Mouse (Mus musculus): ENCODE data around the gene Hist1h2bg. TPM values are rescaled to one million over a fixed set of nuclear protein-coding genes. Genes with fewer than 3 reads are reported as not detected.
A peak's percentile ranks its signal among the peaks of the same experiment; 100 is the strongest.
"Not testable (repeated sequence)": the region's sequence is repeated elsewhere in the genome, so short reads cannot be mapped to it uniquely, and the experiment has no call there.

Gene Hist1h2bg
- polyA plus RNA-seq, 1 experiment from 2014 or later, result 6.0 TPM

DNA sequence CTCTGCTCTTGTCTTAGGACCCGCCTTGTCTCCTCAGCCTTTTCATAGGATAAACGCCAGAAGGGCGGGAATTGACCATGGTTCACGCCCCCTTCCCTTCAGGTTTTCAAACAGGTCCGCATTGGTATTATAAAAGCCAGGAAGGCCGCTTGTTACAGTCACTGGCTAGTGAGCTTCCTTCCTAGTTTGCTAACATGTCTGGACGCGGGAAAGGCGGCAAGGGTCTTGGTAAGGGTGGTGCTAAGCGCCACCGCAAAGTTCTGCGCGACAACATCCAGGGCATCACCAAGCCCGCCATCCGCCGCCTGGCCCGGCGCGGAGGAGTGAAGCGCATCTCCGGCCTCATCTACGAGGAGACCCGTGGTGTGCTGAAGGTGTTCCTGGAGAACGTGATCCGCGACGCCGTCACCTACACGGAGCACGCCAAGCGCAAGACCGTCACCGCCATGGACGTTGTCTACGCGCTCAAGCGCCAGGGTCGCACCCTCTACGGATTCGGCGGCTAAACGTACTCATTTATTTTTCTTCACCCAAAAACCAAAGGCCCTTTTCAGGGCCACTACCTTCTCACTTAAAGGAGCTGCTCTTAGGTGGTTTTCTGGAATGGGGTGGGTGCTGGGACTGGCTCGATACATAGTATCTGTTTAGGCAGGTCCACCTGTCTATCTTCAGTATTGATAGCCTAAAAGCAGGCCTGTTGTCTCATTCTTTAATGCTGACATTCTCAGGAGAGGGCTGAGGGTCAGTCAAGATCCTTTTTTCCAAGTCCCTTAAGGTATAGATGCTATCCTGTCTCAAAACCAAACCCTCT, 10.4 kb downstream of the Hist1h2bg start, which contains the start of gene Hist1h4d:
Hist1h4d (plus strand) TSS at position 191 of the 811 bp plus-strand sequence.
- peak within 1 kb of the TSS; percentile 66 for H3K4me2 ChIP-seq
- peak within 1 kb of the TSS; percentile 81 for H3K27ac ChIP-seq
- peak; percentile 88 for ATAC-seq (ENCODE audit: insufficient number of reproducible peaks, low FRiP score, low TSS enrichment, low read depth)
- H3K4me3 ChIP-seq, result peak within 1 kb of the TSS; percentile 49
- H3K9me3 ChIP-seq, result no peaks in the 10 kb centered on the region
- H3K27me3 ChIP-seq, result no peaks in the 10 kb centered on the region
- under 1% methylated on average over 43 of the region's 43 CpGs for WGBS
- peaks cover 26% of the 10 kb centered on the region for H3K4me1 ChIP-seq
- peak within 1 kb of the TSS; percentile 37 for H3K9ac ChIP-seq
- H3K36me3 ChIP-seq, result no peaks in the 10 kb centered on the region

DNA sequence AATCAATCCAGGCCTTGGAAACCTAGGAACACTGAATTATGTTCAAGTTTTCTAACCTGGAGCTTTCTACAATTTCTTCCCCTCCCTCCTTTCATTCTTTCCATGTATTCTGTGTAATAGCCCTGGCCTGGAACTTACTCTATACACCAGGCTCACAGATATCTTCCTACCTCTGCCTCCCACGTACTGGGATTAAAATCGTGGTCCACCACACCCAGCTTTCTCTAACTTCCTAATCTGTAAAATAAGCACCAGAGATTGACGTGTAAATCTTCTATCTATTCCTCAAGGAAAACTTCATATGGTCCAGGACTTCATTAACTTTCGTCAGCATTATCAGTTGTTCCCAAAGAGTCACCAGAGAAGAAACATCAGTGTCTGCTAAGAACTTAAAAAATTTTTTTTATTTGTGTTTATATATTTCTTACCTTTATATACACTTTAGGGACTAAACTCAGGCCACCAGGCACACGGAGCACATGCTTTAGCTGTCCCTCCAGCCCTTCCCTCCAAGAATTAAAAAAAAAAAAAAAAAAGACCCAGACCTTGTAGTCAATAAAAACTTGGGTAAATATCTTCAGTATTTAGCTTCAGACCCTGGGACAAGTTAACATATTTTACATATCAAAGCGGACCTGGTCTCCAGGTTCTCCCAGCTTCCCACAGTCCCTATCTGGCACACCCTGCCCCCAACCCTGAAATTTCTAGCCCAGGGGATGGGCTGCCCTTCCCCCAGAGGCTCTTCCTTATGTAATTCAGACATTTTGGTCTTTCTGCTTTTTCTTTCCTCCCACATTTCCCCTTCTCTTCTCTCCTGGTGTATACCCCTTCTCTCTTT, 11.2 kb downstream of the Hist1h2bg start:
- peak overlapping the region; percentile 37 for H3K9ac ChIP-seq
- H3K4me3 ChIP-seq, result peak overlapping the region; percentile 49
- H3K27me3 ChIP-seq, result no peaks in the 10 kb centered on the region
- H3K27ac ChIP-seq, result peak overlapping the region; percentile 81
- H3K4me1 ChIP-seq, result peaks cover 22% of the 10 kb centered on the region
- no peaks in the 10 kb centered on the region for H3K36me3 ChIP-seq
- no peaks in the 10 kb centered on the region for H3K9me3 ChIP-seq
- peak overlapping the region; percentile 66 for H3K4me2 ChIP-seq
- ATAC-seq (ENCODE audit: insufficient number of reproducible peaks, low FRiP score, low TSS enrichment, low read depth), result no peak
- WGBS, result 7% methylated on average over 6 of the region's 6 CpGs

DNA sequence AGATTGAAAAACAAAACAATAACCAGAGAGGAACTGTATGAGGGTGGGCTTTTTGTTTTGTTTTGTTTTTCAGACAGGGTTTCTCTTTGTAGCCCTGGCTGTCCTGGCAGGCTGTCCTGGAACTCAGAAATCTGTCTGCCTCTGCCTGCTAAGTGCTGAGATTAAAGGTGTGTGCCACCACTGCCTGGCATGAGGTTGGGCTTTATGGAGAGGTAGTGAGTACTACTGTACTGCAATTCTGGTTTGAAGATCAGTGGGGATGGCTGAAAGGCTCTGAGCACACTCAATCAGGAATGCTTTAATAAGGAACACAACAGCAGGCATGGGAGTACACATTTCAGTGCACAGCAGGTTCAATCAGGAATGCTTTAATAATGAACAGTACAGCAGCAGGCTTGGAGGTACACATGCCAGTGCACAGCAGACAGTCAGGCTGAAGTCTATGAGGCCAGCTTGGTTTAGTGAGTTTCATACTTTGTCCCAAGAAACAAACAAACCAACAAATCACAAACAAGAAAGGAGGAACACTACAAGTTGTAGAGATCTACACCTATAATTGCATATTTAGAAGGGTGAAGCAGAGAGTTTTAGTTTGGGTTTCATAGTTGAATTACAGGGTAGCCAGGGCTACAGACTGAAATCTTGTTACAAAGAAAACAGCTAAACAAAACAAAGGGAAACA, 12.3 kb downstream of the Hist1h2bg start:
- Histone ChIP-seq H3K4me3 (no peak overlapping the region), H3K27me3 (no peaks in the 10 kb centered on the region), H3K4me1 (peaks cover 22% of the 10 kb centered on the region), H3K9ac (no peak overlapping the region), H3K9me3 (no peaks in the 10 kb centered on the region), H3K27ac (peak overlapping the region; percentile 81), H3K36me3 (no peaks in the 10 kb centered on the region), H3K4me2 (no peak overlapping the region)
- ATAC-seq (ENCODE audit: insufficient number of reproducible peaks, low FRiP score, low TSS enrichment, low read depth), result no peak

DNA sequence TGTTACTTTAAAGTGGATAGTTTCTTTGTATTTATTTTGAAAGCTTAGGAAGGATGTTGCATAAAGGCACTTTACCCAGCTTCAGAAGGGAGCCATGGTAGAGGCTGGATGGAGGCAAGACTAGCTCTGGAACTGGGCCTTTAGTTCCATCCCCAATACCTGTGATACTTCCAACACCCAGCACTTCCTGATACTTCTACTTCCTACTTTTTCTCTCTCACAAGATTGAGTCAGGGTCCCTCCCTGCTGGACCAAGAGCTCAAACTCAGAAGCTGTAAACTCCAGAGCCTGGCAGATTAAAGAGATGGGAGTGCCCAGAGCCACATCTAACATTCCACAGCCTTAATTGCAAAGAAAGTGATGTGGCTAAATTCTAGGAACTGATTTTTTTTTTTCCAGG, 13.1 kb downstream of the Hist1h2bg start:
- Histone ChIP-seq H3K9me3 (no peaks in the 10 kb centered on the region), H3K4me3 (peak overlapping the region; percentile 46), H3K4me1 (peaks cover 22% of the 10 kb centered on the region), H3K27ac (peak overlapping the region; percentile 95), H3K27me3 (no peaks in the 10 kb centered on the region), H3K4me2 (peak overlapping the region; percentile 70), H3K36me3 (no peaks in the 10 kb centered on the region), H3K9ac (no peak overlapping the region)
- no peak for ATAC-seq (ENCODE audit: insufficient number of reproducible peaks, low FRiP score, low TSS enrichment, low read depth)

DNA sequence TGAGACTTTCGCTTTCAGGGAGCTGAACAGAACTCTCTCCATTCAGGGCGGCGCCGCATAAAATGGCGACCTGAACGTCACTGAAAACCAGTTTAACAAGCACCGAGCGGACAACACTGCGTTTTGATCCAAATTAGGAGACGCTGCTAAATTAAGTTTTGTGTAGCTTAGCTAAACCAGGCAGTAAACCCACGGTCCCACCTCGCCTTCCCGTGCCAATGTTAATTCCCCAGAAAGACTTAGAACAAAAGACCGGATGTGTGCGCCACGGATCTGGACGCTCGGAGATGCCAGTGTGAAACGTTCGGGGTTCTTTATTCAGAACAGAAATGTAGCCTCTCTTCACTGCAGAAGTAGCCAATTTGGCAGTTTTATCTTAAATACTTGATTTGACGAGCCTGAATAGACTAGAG, 13.8 kb downstream of the Hist1h2bg start:
- H3K9me3 ChIP-seq, result no peaks in the 10 kb centered on the region
- no peak for ATAC-seq (ENCODE audit: insufficient number of reproducible peaks, low FRiP score, low TSS enrichment, low read depth)
- no peaks in the 10 kb centered on the region for H3K36me3 ChIP-seq
- under 1% methylated on average over 21 of the region's 21 CpGs for WGBS
- peaks cover 22% of the 10 kb centered on the region for H3K4me1 ChIP-seq
- H3K27ac ChIP-seq, result peak overlapping the region; percentile 95
- peak overlapping the region; percentile 46 for H3K4me3 ChIP-seq
- peak overlapping the region; percentile 70 for H3K4me2 ChIP-seq
- H3K9ac ChIP-seq, result peak overlapping the region; percentile 55
- H3K27me3 ChIP-seq, result no peaks in the 10 kb centered on the region

DNA sequence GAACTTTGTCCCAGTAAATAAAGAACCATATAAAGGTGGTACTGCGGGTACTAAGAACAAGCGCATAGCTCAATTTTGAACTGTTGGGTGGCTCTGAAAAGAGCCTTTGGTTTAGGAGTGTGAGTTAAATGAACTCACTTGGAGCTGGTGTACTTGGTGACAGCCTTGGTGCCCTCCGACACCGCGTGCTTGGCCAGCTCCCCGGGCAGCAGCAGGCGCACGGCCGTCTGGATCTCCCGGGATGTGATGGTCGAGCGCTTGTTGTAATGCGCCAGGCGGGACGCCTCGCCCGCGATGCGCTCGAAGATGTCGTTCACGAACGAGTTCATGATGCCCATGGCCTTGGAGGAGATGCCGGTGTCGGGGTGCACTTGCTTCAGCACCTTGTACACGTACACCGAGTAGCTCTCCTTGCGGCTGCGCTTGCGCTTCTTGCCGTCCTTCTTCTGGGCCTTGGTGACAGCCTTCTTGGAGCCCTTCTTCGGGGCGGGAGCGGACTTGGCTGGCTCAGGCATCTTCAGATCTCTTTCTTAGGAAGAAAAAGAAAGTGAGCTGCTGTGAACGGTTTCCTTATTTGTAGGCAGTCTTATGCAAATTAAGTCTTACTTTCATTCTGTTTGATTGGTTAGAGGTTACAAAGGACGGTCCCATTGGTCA, 14.4 kb downstream of the Hist1h2bg start:
- H3K36me3 ChIP-seq, H3K27me3 ChIP-seq, H3K9me3 ChIP-seq: not testable (repeated sequence)
- ATAC-seq (ENCODE audit: insufficient number of reproducible peaks, low FRiP score, low TSS enrichment, low read depth), result peak; percentile 80
- peak overlapping the region; percentile 70 for H3K4me2 ChIP-seq
- WGBS, result under 1% methylated on average over 30 of the region's 36 CpGs
- peaks cover 22% of the 10 kb centered on the region for H3K4me1 ChIP-seq
- peak overlapping the region; percentile 95 for H3K27ac ChIP-seq
- H3K9ac ChIP-seq, result peak overlapping the region; percentile 55
- H3K4me3 ChIP-seq, result peak overlapping the region; percentile 46

DNA sequence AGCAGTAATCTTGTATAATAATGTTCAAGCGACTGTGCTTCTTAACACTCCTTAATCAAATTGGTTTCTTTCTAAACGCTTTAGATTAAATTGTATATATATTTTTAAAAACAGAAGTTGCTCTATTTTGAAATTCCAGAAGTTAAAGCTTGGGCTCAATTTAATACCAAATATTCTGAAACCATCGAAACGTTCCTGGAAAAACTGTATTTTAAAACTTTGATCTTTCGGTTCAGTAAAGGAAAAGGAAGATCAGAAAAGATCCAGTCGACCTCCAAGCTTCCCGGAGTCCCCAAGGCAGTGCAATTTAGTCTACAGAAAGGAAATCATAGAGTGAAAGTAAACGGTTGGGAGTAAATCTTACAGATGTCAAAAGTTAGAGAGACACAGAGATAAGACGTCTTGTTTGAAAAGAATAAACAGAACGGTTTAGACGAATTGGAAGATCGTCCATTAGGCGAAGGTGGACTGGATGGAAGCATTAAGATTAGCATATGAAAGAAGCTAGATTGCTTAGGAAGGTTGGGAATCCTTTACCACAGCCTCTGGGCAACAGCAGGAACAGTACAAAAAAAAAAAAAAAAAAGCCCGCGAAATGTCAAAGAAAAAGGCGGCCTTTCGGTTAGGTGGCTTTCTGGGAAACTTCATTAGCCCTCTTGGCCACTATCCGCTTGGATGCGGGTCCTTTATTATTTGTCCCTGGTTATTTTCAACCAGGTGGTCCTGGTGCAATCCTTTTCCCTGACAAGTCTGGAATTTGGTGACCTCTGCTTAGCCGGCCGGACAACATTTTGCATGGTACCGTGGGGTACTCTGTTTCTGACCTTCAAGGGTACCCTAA, 15.1 kb downstream of the Hist1h2bg start:
- no peaks in the 10 kb centered on the region for H3K9me3 ChIP-seq
- no peak for ATAC-seq (ENCODE audit: insufficient number of reproducible peaks, low FRiP score, low TSS enrichment, low read depth)
- peak overlapping the region; percentile 46 for H3K4me3 ChIP-seq
- H3K36me3 ChIP-seq, result no peaks in the 10 kb centered on the region
- H3K27me3 ChIP-seq, result no peaks in the 10 kb centered on the region
- peak overlapping the region; percentile 91 for H3K27ac ChIP-seq
- 0 out of 2 replicates have a peak overlapping the region, but pooled peaks have one; percentile 26 for H3K9ac ChIP-seq
- H3K4me2 ChIP-seq, result peak overlapping the region; percentile 70
- peaks cover 22% of the 10 kb centered on the region for H3K4me1 ChIP-seq
- WGBS, result under 1% methylated on average over 22 of the region's 22 CpGs

DNA sequence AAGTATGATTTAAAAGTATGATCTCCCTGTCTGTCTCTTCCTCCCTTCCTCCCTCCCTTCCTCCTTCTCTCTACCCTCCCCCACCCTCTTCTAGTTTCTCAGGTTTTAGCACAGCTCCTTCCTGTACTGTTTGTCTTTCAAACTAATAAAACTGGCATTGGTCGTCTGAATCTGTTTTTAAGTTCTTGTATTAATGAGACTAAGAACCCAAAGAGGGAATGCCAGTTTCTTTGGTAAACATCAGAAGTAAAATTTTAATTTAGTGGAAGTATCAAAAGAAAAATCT, 15.7 kb downstream of the Hist1h2bg start:
- no peaks in the 10 kb centered on the region for H3K27me3 ChIP-seq
- WGBS, result 3% methylated on average over 1 of the region's 1 CpGs
- peaks cover 20% of the 10 kb centered on the region for H3K4me1 ChIP-seq
- peak overlapping the region; percentile 46 for H3K4me3 ChIP-seq
- H3K4me2 ChIP-seq, result peak overlapping the region; percentile 70
- peak overlapping the region; percentile 91 for H3K27ac ChIP-seq
- ATAC-seq (ENCODE audit: insufficient number of reproducible peaks, low FRiP score, low TSS enrichment, low read depth), result no peak
- H3K9ac ChIP-seq, result no peak overlapping the region
- no peaks in the 10 kb centered on the region for H3K36me3 ChIP-seq
- no peaks in the 10 kb centered on the region for H3K9me3 ChIP-seq

DNA sequence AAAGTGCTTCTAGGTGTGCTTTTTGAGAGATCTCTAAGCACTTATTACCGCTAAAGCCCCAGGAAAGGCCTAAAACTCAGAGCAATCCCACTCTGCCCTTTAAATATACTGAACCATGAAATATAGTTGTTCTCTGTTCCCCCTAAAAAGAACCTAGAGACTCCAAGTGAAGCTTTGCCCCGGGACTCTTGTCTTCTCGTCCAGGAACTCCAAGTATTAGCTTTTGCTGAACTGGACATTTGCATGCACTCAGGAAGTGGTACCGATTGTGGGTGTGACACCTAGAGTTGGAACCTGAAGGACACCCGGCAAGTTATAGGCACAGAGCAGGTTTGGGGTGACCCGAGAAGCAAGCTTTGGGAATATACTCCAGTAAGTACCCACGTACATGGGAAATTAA, 20.0 kb downstream of the Hist1h2bg start:
- Histone ChIP-seq H3K9ac (no peak overlapping the region), H3K27ac (no peak overlapping the region), H3K4me2 (no peak overlapping the region), H3K36me3 (no peaks in the 10 kb centered on the region), H3K27me3 (no peaks in the 10 kb centered on the region), H3K4me3 (no peak overlapping the region), H3K9me3 (no peaks in the 10 kb centered on the region), H3K4me1 (peaks cover 10% of the 10 kb centered on the region)
- 92% methylated on average over 7 of the region's 7 CpGs for WGBS
- no peak for ATAC-seq (ENCODE audit: insufficient number of reproducible peaks, low FRiP score, low TSS enrichment, low read depth)

DNA sequence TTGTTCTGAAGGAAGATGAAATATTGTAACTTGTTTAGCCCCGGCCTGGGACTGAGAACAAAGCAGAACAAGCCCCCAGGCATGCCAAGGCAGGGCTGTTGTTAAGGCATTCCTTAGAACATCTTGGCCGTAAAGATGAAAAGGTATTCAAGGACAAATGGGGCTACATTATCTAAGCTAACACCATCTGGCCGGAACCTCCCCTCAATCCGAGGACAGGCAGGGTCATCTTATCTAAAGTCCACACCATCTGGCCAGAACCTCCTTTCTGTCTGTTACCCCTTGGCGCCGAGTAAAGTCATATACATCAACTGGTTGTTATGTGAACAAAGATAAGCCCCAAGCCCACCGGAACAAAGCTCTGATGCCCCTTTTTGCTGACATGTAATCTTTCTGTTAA, 20.7 kb downstream of the Hist1h2bg start:
- not testable (repeated sequence) for H3K9ac ChIP-seq; H3K27me3 ChIP-seq; H3K27ac ChIP-seq; H3K4me2 ChIP-seq; H3K4me3 ChIP-seq; H3K4me1 ChIP-seq; H3K9me3 ChIP-seq; H3K36me3 ChIP-seq; ATAC-seq (ENCODE audit: insufficient number of reproducible peaks, low FRiP score, low TSS enrichment, low read depth)
- 84% methylated on average over 7 of the region's 7 CpGs for WGBS

DNA sequence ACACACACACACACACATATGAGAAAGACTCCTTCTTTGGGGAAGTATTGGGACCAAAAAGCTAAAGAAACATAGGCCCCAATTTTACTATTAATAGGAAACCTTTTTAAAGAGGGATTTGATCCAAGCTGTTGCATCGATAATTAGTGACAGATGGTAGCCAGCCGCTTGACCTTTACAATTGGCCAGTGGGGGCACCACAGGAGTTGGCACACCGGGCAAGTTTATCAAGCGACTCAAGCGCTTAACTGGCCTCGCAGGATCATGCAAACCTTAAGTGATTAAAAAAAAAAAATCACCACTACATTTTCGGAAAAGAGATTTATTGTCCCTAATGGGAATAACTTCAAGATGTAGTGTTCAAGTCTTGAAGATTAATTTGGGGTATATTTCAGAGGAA, 21.4 kb downstream of the Hist1h2bg start:
- WGBS, result 36% methylated on average over 7 of the region's 7 CpGs
- Histone ChIP-seq H3K27ac (no peak overlapping the region), H3K4me3 (no peak overlapping the region), H3K9ac (no peak overlapping the region), H3K27me3 (no peaks in the 10 kb centered on the region), H3K9me3 (no peaks in the 10 kb centered on the region), H3K4me1 (0 out of 2 replicates have a peak, but pooled peaks cover 4% of the 10 kb centered on the region), H3K4me2 (no peak overlapping the region), H3K36me3 (no peaks in the 10 kb centered on the region)
- ATAC-seq (ENCODE audit: insufficient number of reproducible peaks, low FRiP score, low TSS enrichment, low read depth), result no peak
